Mouse (Mus musculus) MEL (cell line): ENCODE results near the gene Mark2. TPM values are rescaled to one million over a fixed set of nuclear protein-coding genes. Genes with fewer than 3 reads are reported as not detected.

Experiments used
- DNase-seq: peaks from one replicate; pipeline ENCODE4 v3.0.0; 2011; ENCODE audit warnings: low read depth, low spot score
- H3K27ac ChIP-seq: 2 replicates; pipeline ENCODE4 v1.5.1; 2012; ENCODE audit warnings: low read depth, mild to moderate bottlenecking, control low read depth, low read length, moderate library complexity; ENCODE audit not compliant: control insufficient read depth
- H3K27me3 ChIP-seq, 2 experiments: fragments of 150-350 bp in 1 of 2; sonication (generic) in 1 of 2; 2 replicates each; pipeline ENCODE4 v1.6.1; 2012; ENCODE audit warnings: low read length in 2 of 2, mild to moderate bottlenecking in 2 of 2, improper control_type of control experiment in 1 of 2, moderate library complexity in 1 of 2; ENCODE audit not compliant: insufficient read depth in 2 of 2, control insufficient read depth in 1 of 2
- H3K36me3 ChIP-seq, 2 experiments: 2 replicates each; pipeline ENCODE4 v1.6.1; 2012 to 2014; ENCODE audit warnings: low read length in 2 of 2, improper control_type of control experiment in 1 of 2, inconsistent platforms in 1 of 2, mild to moderate bottlenecking in 1 of 2; ENCODE audit not compliant: insufficient read depth in 2 of 2, control insufficient read depth in 1 of 2
- H3K4me1 ChIP-seq, 2 experiments: fragments of 150-350 bp in 1 of 2; sonication (generic) in 1 of 2; 2 replicates each; pipeline ENCODE4 v1.6.1; 2012; ENCODE audit warnings: low read length in 2 of 2, improper control_type of control experiment in 1 of 2, mild to moderate bottlenecking in 1 of 2; ENCODE audit not compliant: insufficient read depth in 2 of 2, control insufficient read depth in 1 of 2
- H3K4me3 ChIP-seq, 2 experiments: fragments of 150-350 bp in 1 of 2; sonication (generic) in 1 of 2; 2 replicates each; pipeline ENCODE4 v1.5.1; 2012; ENCODE audit warnings: low read depth in 2 of 2, low read length in 2 of 2, mild to moderate bottlenecking in 2 of 2, moderate library complexity in 2 of 2, control low read depth in 1 of 2, improper control_type of control experiment in 1 of 2; ENCODE audit not compliant: control insufficient read depth in 1 of 2, insufficient read depth in 1 of 2
- H3K79me2 ChIP-seq: 2 replicates; pipeline ENCODE4 v1.6.1; 2012; ENCODE audit warnings: mild to moderate bottlenecking, low read length, moderate library complexity; ENCODE audit not compliant: control insufficient read depth, poor library complexity, insufficient read depth
- H3K9ac ChIP-seq: 2 replicates; pipeline ENCODE4 v1.6.1; 2012; ENCODE audit warnings: low read depth, mild to moderate bottlenecking, control low read depth, low read length, moderate library complexity; ENCODE audit not compliant: control insufficient read depth, poor library complexity, severe bottlenecking
- H3K9me3 ChIP-seq: fragments of 150-350 bp; sonication (generic); replicated peaks from 2 replicates; pipeline ENCODE4 v1.6.1; 2012; ENCODE audit warnings: mild to moderate bottlenecking, low read length, improper control_type of control experiment, moderate library complexity; ENCODE audit not compliant: insufficient read depth
- CTCF ChIP-seq, 3 experiments: IDR thresholded peaks in 2 of 3; conservative IDR thresholded peaks in 1 of 3; 2 replicates each; pipeline ENCODE4 v1.5.1; 2011 to 2012; ENCODE audit warnings: low read length in 3 of 3, low read depth in 2 of 3, mild to moderate bottlenecking in 2 of 3, improper control_type of control experiment in 1 of 3, inconsistent platforms in 1 of 3, mixed read lengths in 1 of 3, moderate library complexity in 1 of 3; ENCODE audit not compliant: control insufficient read depth in 1 of 3, insufficient read depth in 1 of 3, poor library complexity in 1 of 3, severe bottlenecking in 1 of 3
- NRF1 ChIP-seq: IDR thresholded peaks from 2 replicates; pipeline ENCODE4 v1.6.1; 2014; ENCODE audit warnings: low read depth, mild to moderate bottlenecking, inconsistent platforms, low read length, improper control_type of control experiment, moderate library complexity; ENCODE audit not compliant: poor library complexity, insufficient read depth, severe bottlenecking
- POLR2A ChIP-seq, 2 experiments: IDR thresholded peaks; 2 replicates each; pipeline ENCODE4 v1.6.1; 2011 to 2012; ENCODE audit warnings: low read length in 2 of 2, mild to moderate bottlenecking in 2 of 2, control low read depth in 1 of 2, improper control_type of control experiment in 1 of 2, low read depth in 1 of 2, moderate library complexity in 1 of 2; ENCODE audit not compliant: control insufficient read depth in 1 of 2, insufficient read depth in 1 of 2, poor library complexity in 1 of 2
- POLR2AphosphoS2 ChIP-seq: IDR thresholded peaks from 2 replicates; pipeline ENCODE4 v1.6.1; 2011; ENCODE audit warnings: low read length, improper control_type of control experiment
- POLR2AphosphoS5 ChIP-seq: IDR thresholded peaks from 2 replicates; pipeline ENCODE4 v1.6.1; 2012; ENCODE audit warnings: low read depth, borderline replicate concordance, mild to moderate bottlenecking, inconsistent platforms, low read length, moderate library complexity, mixed read lengths
- RAD21 ChIP-seq: IDR thresholded peaks from 2 replicates; pipeline ENCODE4 v1.6.1; 2011; ENCODE audit warnings: mild to moderate bottlenecking, low read depth, low read length, improper control_type of control experiment
- SMC3 ChIP-seq: IDR thresholded peaks from 2 replicates; pipeline ENCODE4 v1.6.1; 2011; ENCODE audit warnings: low read depth, low read length, improper control_type of control experiment
- TAL1 ChIP-seq: IDR thresholded peaks from 2 replicates; pipeline ENCODE4 v1.6.1; 2012; ENCODE audit warnings: mild to moderate bottlenecking, inconsistent platforms, low read length, moderate library complexity, mixed read lengths
- TBP ChIP-seq: IDR thresholded peaks from 2 replicates; pipeline ENCODE4 v1.8.0; 2011; ENCODE audit warnings: low read depth, low read length, improper control_type of control experiment
- ZC3H11A ChIP-seq: IDR thresholded peaks from 2 replicates; pipeline ENCODE4 v1.6.1; 2012; ENCODE audit warnings: low read depth, mild to moderate bottlenecking, inconsistent platforms, low read length, improper control_type of control experiment
- polyA plus RNA-seq, 2 experiments: library from polyadenylated mRNA; stranded (reverse) in 1 of 2; unstranded in 1 of 2; fragments of >175 nt in 1 of 2; fragments of >200 nt in 1 of 2; gene quantifications; 2 replicates each; pipeline versions ENCODE4 v1.2.1 to v1.2.4; 2012; ENCODE audit warnings: low replicate concordance in 2 of 2, low read depth in 1 of 2; ENCODE audit not compliant: insufficient read length in 2 of 2, insufficient read depth in 1 of 2, missing spikeins in 1 of 2
- total RNA-seq: library from RNA; depleted of rRNA; stranded (reverse); fragments of 300-350 nt; gene quantifications from 2 replicates; pipeline ENCODE4 v1.2.3, GENCODE M21; 2012

The Mark2 gene
- total and polyA plus RNA-seq, 3 experiments = 36.1 to 72.4 TPM; not detected in 1

DNA sequence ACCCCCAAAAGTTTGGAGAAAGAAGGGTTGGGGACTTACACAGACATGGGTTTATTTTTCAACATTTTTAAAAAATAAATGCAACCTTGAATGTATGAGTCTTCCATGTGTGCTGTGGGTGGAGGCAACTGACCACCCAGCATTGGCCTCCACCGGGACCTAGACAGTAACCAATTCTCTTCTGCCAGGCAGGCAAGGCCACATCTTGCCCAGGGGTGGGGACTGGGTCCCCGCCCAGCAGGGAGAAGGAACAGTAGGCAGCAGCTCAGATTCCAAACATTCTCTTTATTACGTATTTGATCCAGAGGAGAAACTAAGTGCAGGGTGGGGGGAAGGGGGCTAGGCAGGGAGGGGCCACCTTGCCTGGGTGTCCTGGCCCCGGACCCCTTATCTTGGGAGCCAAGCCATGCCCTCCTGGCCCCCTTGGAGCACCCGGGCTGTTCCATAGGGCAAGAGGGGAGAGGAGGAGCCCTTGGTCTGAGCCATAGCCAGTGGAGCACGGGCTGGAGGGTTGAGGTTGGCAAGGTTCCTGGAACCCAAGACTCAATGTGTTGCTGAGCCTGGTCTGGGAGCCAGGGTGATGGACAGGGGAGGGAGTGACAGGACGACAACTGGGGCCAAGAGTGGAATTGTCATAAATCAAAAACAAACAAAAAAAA lies 66.4 kb downstream of the Mark2 start:
- Histone ChIP-seq H3K36me3 (no peaks in the 10 kb centered on the region), H3K4me1 (no peaks in the 10 kb centered on the region)

DNA sequence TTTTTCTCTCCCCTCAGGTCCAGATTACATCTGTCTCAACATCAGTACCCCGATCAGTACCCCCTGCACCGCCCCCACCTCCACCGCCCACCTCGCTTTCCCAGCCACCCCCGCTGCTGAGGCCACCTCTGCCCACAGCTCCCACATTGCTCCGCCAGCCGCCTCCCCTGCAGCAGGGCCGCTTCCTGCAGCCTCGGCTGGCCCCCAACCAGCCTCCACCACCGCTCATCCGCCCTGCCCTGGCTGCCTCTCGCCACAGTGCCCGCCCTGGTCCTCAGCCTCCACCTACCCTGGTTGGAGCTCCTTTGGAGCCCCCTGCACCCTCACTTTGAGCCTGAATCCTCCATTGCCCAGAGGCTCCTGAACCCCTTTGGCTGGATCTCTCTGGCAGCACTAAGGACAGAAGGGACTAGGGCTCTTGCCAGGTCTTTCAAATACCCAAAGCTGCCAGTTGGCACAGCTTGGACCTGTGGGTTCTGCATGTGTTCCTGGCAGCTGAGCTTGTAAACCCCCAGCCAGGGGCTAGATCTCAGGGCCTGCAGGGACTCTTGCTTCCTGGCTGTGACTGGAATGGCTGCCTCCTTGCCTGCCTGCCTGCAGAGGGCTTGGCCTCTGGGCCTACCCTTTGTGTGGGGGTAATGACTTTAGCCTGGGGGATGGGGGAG lies 67.2 kb downstream of the Mark2 start:
- no peak overlapping the region for H3K4me3 ChIP-seq
- H3K9me3 ChIP-seq = no peaks in the 10 kb centered on the region
- TF ChIP-seq NRF1 (no peak), POLR2AphosphoS2 (peak; percentile 51; the same call in 1 of the 2 replicates)
- H3K36me3 ChIP-seq = no peaks in the 10 kb centered on the region
- no peak overlapping the region for H3K27ac ChIP-seq
- peaks cover 0 to 5% of the 10 kb centered on the region in 2 experiments; a peak in 1 of 4 replicates for H3K4me1 ChIP-seq
- no peak overlapping the region for H3K9ac ChIP-seq
- DNase-seq = no peak
- no peaks in the 10 kb centered on the region for H3K27me3 ChIP-seq
- no peaks in the 10 kb centered on the region for H3K79me2 ChIP-seq

More for the DNA sequence above, 66.4 kb downstream of the Mark2 start:
- Histone ChIP-seq H3K79me2 (no peaks in the 10 kb centered on the region), H3K9ac (no peak overlapping the region), H3K27me3 (no peaks in the 10 kb centered on the region), H3K27ac (no peak overlapping the region), H3K9me3 (no peaks in the 10 kb centered on the region), H3K4me3 (no peak overlapping the region)
- no peak for DNase-seq
- TF ChIP-seq POLR2A (IDR thresholded peaks at IDR 0.05; ENCODE audit: control insufficient read depth in 1 of 2, insufficient read depth in 1 of 2, low read depth in 1 of 2, low read length in 2 of 2, poor library complexity in 1 of 2) (peak in 1 of 2 experiments; percentile 4; a peak in 1 of 4 replicates), TAL1 (no peak)

DNA sequence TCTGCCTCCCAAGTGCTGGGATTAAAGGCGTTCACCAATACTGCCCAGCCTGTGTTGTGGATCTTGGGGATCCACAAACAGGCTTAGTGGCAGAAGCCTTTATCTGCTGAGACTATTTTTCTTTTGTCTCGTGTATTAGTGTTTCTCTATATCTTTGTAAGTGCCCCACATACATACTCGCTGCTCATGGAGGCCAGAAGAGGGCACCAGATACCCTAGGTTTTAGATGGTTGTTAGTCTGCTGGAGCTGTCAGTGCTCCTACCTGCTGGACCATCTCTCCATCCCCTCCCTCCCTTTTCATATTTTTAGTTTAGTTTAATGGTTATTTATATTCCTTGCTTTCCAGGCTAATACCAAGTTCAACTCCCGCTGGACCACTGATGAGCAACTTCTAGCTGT lies 68.2 kb downstream of the Mark2 start:
- peak; percentile 63 for DNase-seq
- no peaks in the 10 kb centered on the region for H3K36me3 ChIP-seq
- peaks cover 4% of the 10 kb centered on the region for H3K79me2 ChIP-seq
- H3K9ac ChIP-seq = no peak overlapping the region
- TF ChIP-seq RAD21 (peak; percentile 51), ZC3H11A (peak; percentile 26; the same call in 1 of the 2 replicates), TBP (no peak), SMC3 (peak; percentile 50), POLR2AphosphoS5 (no peak), CTCF (IDR thresholded peaks at IDR 0.05 in 2 of 3, conservative IDR thresholded peaks at IDR 0.05 in 1 of 3; ENCODE audit: control insufficient read depth in 1 of 3, insufficient read depth in 1 of 3, low read depth in 2 of 3, low read length in 3 of 3, poor library complexity in 1 of 3, severe bottlenecking in 1 of 3) (peak; percentile 24 to 62 (median 41); a peak in 5 of 6 replicates)
- H3K4me3 ChIP-seq = no peak overlapping the region
- no peaks in the 10 kb centered on the region for H3K9me3 ChIP-seq
- no peak overlapping the region for H3K27ac ChIP-seq
- no peaks in the 10 kb centered on the region for H3K27me3 ChIP-seq
- H3K4me1 ChIP-seq = peaks cover 0 to 9% of the 10 kb centered on the region in 2 experiments; a peak in 1 of 4 replicates
